Mouse (Mus musculus): ENCODE measurements around the gene Itga4.

- no peak for TF ChIP-seq EP300 (IDR thresholded peaks at IDR 0.05; ENCODE audit: low read depth)
- TF ChIP-seq CTCF (IDR thresholded peaks at IDR 0.05; ENCODE audit: low read depth) = no peak
These were observed 30.4 kb upstream of the Itga4 start for GRCm38 (mm10) chr2:79224714-79225426.

Data from liver, embryonic 14.5 days (tissue).